Mouse (Mus musculus): Measurements from ENCODE around the gene Olfr328.
"Not testable (repeated sequence)": the region's sequence is repeated elsewhere in the genome, so short reads cannot be mapped to it uniquely, and the experiment has no call there.

The Olfr328 gene

GRCm38 (mm10) chr11:58555536-58555935 is at the start of gene Olfr328:
Gene Olfr328, minus strand, starts transcription at chr11:58555636.
- DNase-seq (ENCODE audit: low read depth, low spot score), result no peak

GRCm38 (mm10) chr11:58605228-58605627 is 49.8 kb upstream of the Olfr328 start:
- DNase-seq (ENCODE audit: low read depth, low spot score), result no peak

GRCm38 (mm10) chr11:58604688-58605087 is 49.3 kb upstream of the Olfr328 start:
- DNase-seq (ENCODE audit: low read depth, low spot score), result no peak

- no peak for DNase-seq (ENCODE audit: low read depth, low spot score)
Measured at GRCm38 (mm10) chr11:58602800-58603560, 47.5 kb upstream of the Olfr328 start.

- no peak for DNase-seq (ENCODE audit: low read depth, low spot score)
Measured at GRCm38 (mm10) chr11:58602062-58602461, 46.6 kb upstream of the Olfr328 start.

GRCm38 (mm10) chr11:58597837-58598236 is 42.4 kb upstream of the Olfr328 start:
- DNase-seq (ENCODE audit: low read depth, low spot score), result no peak

GRCm38 (mm10) chr11:58594814-58595213 is 39.4 kb upstream of the Olfr328 start, which contains the start of gene Olfr324:
Gene Olfr324, plus strand, starts transcription at chr11:58595114.
- DNase-seq (ENCODE audit: low read depth, low spot score), result no peak

GRCm38 (mm10) chr11:58588620-58589250 is 33.3 kb upstream of the Olfr328 start:
- DNase-seq (ENCODE audit: low read depth, low spot score), result no peak

- peak; percentile 11 for DNase-seq (ENCODE audit: low read depth, low spot score)
Measured at GRCm38 (mm10) chr11:58587898-58588348, 32.5 kb upstream of the Olfr328 start.

- DNase-seq (ENCODE audit: low read depth, low spot score), result no peak
Measured at GRCm38 (mm10) chr11:58578636-58579035, 23.2 kb upstream of the Olfr328 start.

GRCm38 (mm10) chr11:58577430-58577829 is 22.0 kb upstream of the Olfr328 start, which contains the start of gene Olfr325:
Gene Olfr325, plus strand, starts transcription at chr11:58577730.
- no peak for DNase-seq (ENCODE audit: low read depth, low spot score)

- no peak for DNase-seq (ENCODE audit: low read depth, low spot score)
Measured at GRCm38 (mm10) chr11:58570405-58570804, 15.0 kb upstream of the Olfr328 start, which contains the start of gene Olfr224. Gene Olfr224, minus strand, starts transcription at chr11:58570553.

- no peak for DNase-seq (ENCODE audit: low read depth, low spot score)
Measured at GRCm38 (mm10) chr11:58546322-58546721, 9.1 kb downstream of the Olfr328 start, which contains the start of gene Olfr329-ps. Gene Olfr329-ps, minus strand, starts transcription at chr11:58546422.

- DNase-seq (ENCODE audit: low read depth, low spot score), result not testable (repeated sequence)
Measured at GRCm38 (mm10) chr11:58534736-58535135, 20.7 kb downstream of the Olfr328 start, which contains the start of gene Olfr330. Gene Olfr330, minus strand, starts transcription at chr11:58534836.

- not testable (repeated sequence) for DNase-seq (ENCODE audit: low read depth, low spot score)
Measured at GRCm38 (mm10) chr11:58519756-58520155, 35.7 kb downstream of the Olfr328 start.

GRCm38 (mm10) chr11:58518916-58519315 is 36.5 kb downstream of the Olfr328 start:
- not testable (repeated sequence) for DNase-seq (ENCODE audit: low read depth, low spot score)

GRCm38 (mm10) chr11:58509058-58509457 is 46.4 kb downstream of the Olfr328 start:
- not testable (repeated sequence) for DNase-seq (ENCODE audit: low read depth, low spot score)

GRCm38 (mm10) chr11:58502472-58502871 is 53.0 kb downstream of the Olfr328 start, which contains the start of gene Olfr331:
Gene Olfr331, minus strand, starts transcription at chr11:58502572.
- DNase-seq (ENCODE audit: low read depth, low spot score), result not testable (repeated sequence)
